Mouse (Mus musculus): ENCODE results near the gene Gm21887. TPM values are rescaled to one million over a fixed set of nuclear protein-coding genes. Genes with fewer than 3 reads are reported as not detected.
"Not testable (repeated sequence)": the region's sequence is repeated elsewhere in the genome, so short reads cannot be mapped to it uniquely, and the experiment has no call there.

The Gm21887 gene
- total and polyA plus RNA-seq, 2 experiments from 2014 or later = 51.3 to 201 TPM

DNA sequence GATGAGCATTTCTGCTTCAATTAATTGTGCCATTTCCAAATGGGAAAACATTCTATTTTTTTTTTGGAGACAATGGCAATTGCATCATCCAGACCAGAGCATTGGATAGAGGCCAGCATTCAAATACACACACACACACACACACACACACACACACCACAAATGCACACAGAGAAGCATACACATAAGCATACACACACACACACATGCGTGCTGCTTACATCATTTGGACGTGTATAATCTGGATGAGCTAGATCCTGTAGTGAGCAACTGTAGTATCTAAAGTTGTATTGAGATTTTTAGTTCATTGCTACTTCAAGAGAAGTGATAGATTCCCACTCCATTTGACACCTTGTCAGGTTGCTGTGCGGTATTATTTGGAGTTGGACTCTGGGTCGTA is 35.0 kb upstream of the Gm21887 start:
- H3K4me2 ChIP-seq (ENCODE audit: low read depth, low read length, poor library complexity, severe bottlenecking); H3K4me1 ChIP-seq (ENCODE audit: insufficient read depth, low read length); H3K9ac ChIP-seq (replicated peaks; ENCODE audit: low read length, poor library complexity, severe bottlenecking); H3K27ac ChIP-seq (ENCODE audit: low read depth, low read length); ATAC-seq (ENCODE audit: low FRiP score); H3K36me3 ChIP-seq (ENCODE audit: insufficient read depth, low read length); H3K27me3 ChIP-seq (ENCODE audit: insufficient read depth, low read length); H3K9me3 ChIP-seq (ENCODE audit: low read length); DNase-seq (ENCODE audit: low spot score); H3K4me3 ChIP-seq (ENCODE audit: low read depth, low read length): not testable (repeated sequence)
- 78% methylated on average over 4 of the region's 4 CpGs for WGBS

DNA sequence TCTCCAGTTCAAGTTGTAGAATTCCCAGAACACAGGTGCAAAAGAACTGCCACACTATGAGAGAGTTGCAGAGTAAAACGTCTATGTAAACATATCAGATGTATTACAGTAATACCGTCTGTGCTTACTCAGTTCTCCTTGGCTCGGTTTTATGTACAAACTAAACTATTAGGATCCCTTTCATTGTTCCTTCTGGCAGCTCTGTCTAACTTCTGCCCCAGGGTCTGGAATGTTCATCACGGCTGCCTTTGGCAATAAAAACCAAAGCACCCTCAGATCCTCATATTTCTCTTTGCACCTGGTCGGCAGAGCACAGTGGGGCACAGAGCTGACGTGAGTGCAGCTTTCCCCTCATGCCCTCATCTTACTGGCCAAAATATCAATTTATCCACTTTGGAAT is 34.5 kb upstream of the Gm21887 start:
- H3K27me3 ChIP-seq (ENCODE audit: insufficient read depth, low read length); H3K36me3 ChIP-seq (ENCODE audit: insufficient read depth, low read length); H3K9ac ChIP-seq (replicated peaks; ENCODE audit: low read length, poor library complexity, severe bottlenecking); H3K4me3 ChIP-seq (ENCODE audit: low read depth, low read length); H3K4me1 ChIP-seq (ENCODE audit: insufficient read depth, low read length); ATAC-seq (ENCODE audit: low FRiP score); H3K9me3 ChIP-seq (ENCODE audit: low read length); H3K27ac ChIP-seq (ENCODE audit: low read depth, low read length); H3K4me2 ChIP-seq (ENCODE audit: low read depth, low read length, poor library complexity, severe bottlenecking): not testable (repeated sequence)
- 67% methylated on average over 6 of the region's 6 CpGs for WGBS
- DNase-seq (ENCODE audit: low spot score) = peak; percentile 7

DNA sequence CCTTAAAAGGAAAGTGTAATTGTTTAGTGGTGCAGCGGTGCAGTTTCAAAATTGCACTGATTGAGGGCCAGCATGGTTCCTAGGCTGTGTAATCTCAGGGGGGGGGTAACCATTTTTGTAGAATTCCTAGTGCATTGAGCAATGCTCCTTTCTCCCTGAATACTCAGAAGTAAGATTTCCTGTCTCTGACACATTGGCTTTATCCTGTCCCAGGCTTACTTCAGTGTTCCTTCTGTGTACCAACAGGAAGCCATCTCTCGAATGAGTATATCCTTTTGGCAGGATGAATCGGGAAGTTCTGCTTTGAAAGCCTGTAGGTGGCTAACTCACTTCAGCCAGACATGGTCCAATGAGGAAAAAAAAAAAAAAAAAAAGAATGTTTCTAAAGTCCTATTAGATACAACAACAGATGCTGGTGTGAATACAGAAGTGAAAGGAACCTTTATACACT is 33.8 kb upstream of the Gm21887 start:
- WGBS = 64% methylated on average over 3 of the region's 3 CpGs
- peak; percentile 14 for DNase-seq (ENCODE audit: low spot score)
- not testable (repeated sequence) for H3K9ac ChIP-seq (replicated peaks; ENCODE audit: low read length, poor library complexity, severe bottlenecking); H3K36me3 ChIP-seq (ENCODE audit: insufficient read depth, low read length); H3K27me3 ChIP-seq (ENCODE audit: insufficient read depth, low read length); H3K27ac ChIP-seq (ENCODE audit: low read depth, low read length); ATAC-seq (ENCODE audit: low FRiP score); H3K4me2 ChIP-seq (ENCODE audit: low read depth, low read length, poor library complexity, severe bottlenecking); H3K9me3 ChIP-seq (ENCODE audit: low read length); H3K4me3 ChIP-seq (ENCODE audit: low read depth, low read length); H3K4me1 ChIP-seq (ENCODE audit: insufficient read depth, low read length)

DNA sequence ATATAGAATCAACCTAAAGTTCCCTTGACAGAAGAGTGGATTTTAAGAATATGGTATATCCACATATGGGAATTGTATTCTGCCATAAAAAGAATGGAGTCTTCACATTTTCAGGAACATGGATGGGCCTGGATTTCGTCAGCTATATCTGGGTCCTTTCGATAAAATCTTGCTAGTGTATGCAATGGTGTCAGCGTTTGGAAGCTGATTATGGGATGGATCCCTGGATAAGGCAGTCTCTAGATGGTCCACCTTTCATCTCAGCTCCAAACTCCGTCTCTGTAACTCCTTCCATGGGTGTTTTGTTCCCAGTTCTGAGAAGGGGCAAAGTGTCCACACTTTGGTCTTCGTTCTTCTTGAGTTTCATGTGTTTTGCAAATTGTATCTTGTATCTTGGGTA is 33.1 kb upstream of the Gm21887 start:
- H3K4me1 ChIP-seq (ENCODE audit: insufficient read depth, low read length); H3K27ac ChIP-seq (ENCODE audit: low read depth, low read length); H3K27me3 ChIP-seq (ENCODE audit: insufficient read depth, low read length); ATAC-seq (ENCODE audit: low FRiP score); H3K9ac ChIP-seq (replicated peaks; ENCODE audit: low read length, poor library complexity, severe bottlenecking); H3K4me3 ChIP-seq (ENCODE audit: low read depth, low read length); H3K9me3 ChIP-seq (ENCODE audit: low read length); DNase-seq (ENCODE audit: low spot score); H3K4me2 ChIP-seq (ENCODE audit: low read depth, low read length, poor library complexity, severe bottlenecking); H3K36me3 ChIP-seq (ENCODE audit: insufficient read depth, low read length): not testable (repeated sequence)
- 83% methylated on average over 5 of the region's 5 CpGs for WGBS

DNA sequence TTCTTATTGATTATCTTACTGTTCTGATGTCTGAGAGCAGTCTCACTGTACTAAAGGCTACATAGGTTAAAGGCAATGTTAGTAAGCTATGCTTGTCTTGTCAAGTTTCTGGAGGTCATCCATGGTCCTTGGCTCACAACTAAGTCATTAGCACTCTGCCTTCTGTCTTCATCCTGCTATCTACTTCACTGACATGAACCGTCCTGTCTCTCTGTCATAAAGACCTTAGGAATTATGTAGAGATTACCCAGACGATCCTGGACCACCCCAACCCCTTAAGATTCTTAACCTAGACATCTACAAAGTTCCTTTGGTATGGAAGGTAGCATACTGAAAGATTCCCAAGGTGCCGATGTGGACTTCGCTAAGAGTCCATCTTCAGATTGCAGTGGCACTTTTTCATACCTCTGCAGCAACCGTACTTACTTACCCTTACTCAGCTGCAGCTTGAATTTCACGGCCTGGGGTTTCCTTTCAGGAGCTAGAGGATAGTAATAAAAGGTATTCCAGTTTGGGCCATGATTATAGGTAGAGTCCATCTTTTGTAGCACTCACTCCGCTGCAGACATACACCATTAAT is 31.5 kb upstream of the Gm21887 start:
- not testable (repeated sequence) for H3K4me1 ChIP-seq (ENCODE audit: insufficient read depth, low read length); H3K27ac ChIP-seq (ENCODE audit: low read depth, low read length); H3K9ac ChIP-seq (replicated peaks; ENCODE audit: low read length, poor library complexity, severe bottlenecking); H3K9me3 ChIP-seq (ENCODE audit: low read length); H3K4me3 ChIP-seq (ENCODE audit: low read depth, low read length); H3K4me2 ChIP-seq (ENCODE audit: low read depth, low read length, poor library complexity, severe bottlenecking); H3K36me3 ChIP-seq (ENCODE audit: insufficient read depth, low read length); ATAC-seq (ENCODE audit: low FRiP score)
- peak; percentile 3 for DNase-seq (ENCODE audit: low spot score)
- H3K27me3 ChIP-seq (ENCODE audit: insufficient read depth, low read length) = peaks cover 11% of the 10 kb centered on the region
- 88% methylated on average over 7 of the region's 7 CpGs for WGBS

DNA sequence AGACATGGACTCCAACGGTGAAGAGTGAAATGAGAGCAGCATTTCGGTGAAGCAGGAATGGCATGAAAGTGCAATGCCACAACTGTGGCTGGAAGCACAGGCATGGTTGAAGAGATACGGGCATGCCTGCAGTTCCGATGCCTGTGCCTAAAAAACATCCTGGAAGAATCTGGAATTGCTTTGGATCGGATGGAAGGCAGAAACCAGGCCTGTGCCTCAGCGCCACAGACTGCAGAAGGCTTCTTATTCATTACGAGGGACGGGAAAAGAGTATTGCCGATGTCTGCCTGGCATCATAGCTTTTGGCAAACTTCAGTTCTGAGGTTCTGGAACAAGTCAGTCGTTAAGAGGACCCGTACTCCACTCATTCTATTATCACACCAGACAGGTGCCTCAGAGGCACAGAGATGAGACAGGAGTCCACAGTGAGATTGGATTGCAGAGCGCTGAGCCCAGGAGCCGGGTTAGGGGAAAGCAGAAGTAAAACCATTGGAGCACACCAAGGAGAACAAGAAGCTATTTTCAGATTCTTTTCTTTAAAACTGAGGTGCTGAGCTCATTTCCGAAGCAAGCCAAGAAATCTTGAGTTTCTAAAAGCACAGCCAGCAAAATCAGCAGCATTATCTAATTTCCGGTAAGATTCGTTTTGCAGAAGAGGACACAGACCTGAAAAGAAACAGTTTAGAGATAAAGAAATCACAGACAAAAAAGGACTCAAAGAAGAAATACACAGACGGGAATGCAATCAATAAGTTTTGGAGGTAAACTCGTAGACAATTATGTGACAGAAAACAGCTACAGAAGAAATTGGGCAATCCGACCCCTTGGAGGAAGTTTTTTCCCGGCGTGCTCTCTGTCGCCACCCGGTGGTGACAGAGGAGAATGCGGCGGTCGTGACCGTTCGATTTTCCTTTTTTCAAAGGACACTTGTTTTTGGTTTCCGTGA is 30.8 kb upstream of the Gm21887 start:
- Histone ChIP-seq H3K4me2 (ENCODE audit: low read depth, low read length, poor library complexity, severe bottlenecking) (peak overlapping the region; percentile 26; the same call in 1 of the 2 replicates), H3K27me3 (ENCODE audit: insufficient read depth, low read length) (peaks cover 11% of the 10 kb centered on the region), H3K4me3 (ENCODE audit: low read depth, low read length) (peak overlapping the region; percentile 17)
- not testable (repeated sequence) for ATAC-seq (ENCODE audit: low FRiP score); H3K9me3 ChIP-seq (ENCODE audit: low read length); H3K27ac ChIP-seq (ENCODE audit: low read depth, low read length); H3K4me1 ChIP-seq (ENCODE audit: insufficient read depth, low read length); H3K9ac ChIP-seq (replicated peaks; ENCODE audit: low read length, poor library complexity, severe bottlenecking); H3K36me3 ChIP-seq (ENCODE audit: insufficient read depth, low read length)
- DNase-seq (ENCODE audit: low spot score) = peak; percentile 78
- WGBS = 56% methylated on average over 29 of the region's 29 CpGs

DNA sequence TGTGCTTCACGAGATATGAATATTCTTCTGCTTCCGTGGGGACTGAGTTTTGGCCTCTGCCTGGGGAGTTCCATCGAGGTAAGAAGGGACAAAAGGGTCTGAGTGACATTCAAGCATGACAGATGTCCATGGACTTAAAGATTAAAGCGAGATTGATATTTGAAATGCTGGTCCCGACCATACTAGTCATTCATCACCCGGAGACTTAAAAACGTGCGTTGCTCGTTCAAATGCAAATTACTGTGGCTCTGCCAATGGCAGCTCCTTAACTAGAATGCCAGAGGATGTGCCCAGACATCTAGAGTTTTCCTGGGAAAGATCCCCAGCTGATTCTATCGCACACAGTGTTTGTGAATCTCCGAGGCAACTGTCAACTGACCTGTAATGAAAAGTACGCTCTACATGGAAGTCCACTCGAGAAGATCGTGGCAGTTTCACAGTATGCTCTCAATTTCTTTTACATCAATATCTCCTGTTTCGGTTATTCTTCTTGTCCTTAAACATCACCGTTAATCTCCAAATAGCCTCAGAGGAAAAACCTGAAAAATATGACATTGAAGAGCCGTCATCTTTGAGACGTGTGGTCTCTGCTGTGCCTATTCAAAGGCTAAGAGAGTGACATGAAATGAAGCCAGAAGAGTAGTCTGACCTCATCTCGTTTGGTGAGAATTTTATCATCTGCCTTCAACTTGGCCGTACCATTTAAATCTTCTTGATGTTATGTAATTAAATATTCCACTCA is 29.8 kb upstream of the Gm21887 start:
- H3K9ac ChIP-seq (replicated peaks; ENCODE audit: low read length, poor library complexity, severe bottlenecking); ATAC-seq (ENCODE audit: low FRiP score); H3K27ac ChIP-seq (ENCODE audit: low read depth, low read length); H3K4me1 ChIP-seq (ENCODE audit: insufficient read depth, low read length); H3K9me3 ChIP-seq (ENCODE audit: low read length); H3K36me3 ChIP-seq (ENCODE audit: insufficient read depth, low read length): not testable (repeated sequence)
- 50% methylated on average over 20 of the region's 20 CpGs for WGBS
- H3K4me2 ChIP-seq (ENCODE audit: low read depth, low read length, poor library complexity, severe bottlenecking) = peak overlapping the region; percentile 26
- H3K27me3 ChIP-seq (ENCODE audit: insufficient read depth, low read length) = peaks cover 11% of the 10 kb centered on the region
- H3K4me3 ChIP-seq (ENCODE audit: low read depth, low read length) = peak overlapping the region; percentile 17
- DNase-seq (ENCODE audit: low spot score) = peak; percentile 66

DNA sequence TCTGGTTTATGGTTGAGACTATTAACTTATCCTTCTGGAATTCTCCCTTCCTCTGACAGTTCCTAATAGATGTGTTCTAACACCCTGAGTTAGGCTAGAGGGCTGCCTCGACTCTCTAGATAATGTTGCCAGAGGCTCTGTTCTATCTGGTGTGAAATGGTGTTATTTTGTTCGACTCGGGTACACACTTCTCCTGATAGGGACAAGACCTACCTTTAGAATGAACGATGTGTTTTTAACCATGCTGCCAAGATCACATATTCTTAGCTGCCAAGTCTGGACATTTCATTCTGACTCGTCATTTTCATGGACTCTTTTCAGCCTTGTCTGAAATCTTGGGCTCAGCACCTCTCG is 29.3 kb upstream of the Gm21887 start:
- not testable (repeated sequence) for H3K4me3 ChIP-seq (ENCODE audit: low read depth, low read length); H3K36me3 ChIP-seq (ENCODE audit: insufficient read depth, low read length); DNase-seq (ENCODE audit: low spot score); H3K27ac ChIP-seq (ENCODE audit: low read depth, low read length); H3K4me1 ChIP-seq (ENCODE audit: insufficient read depth, low read length); H3K4me2 ChIP-seq (ENCODE audit: low read depth, low read length, poor library complexity, severe bottlenecking); H3K9ac ChIP-seq (replicated peaks; ENCODE audit: low read length, poor library complexity, severe bottlenecking); ATAC-seq (ENCODE audit: low FRiP score)
- Histone ChIP-seq H3K27me3 (ENCODE audit: insufficient read depth, low read length) (peaks cover 11% of the 10 kb centered on the region), H3K9me3 (ENCODE audit: low read length) (peaks cover 11% of the 10 kb centered on the region; the same call in 1 of the 2 replicates)
- WGBS = 53% methylated on average over 6 of the region's 6 CpGs
